ENCODE assay signal across 8 mouse cellular contexts in genomic region chr3:104675258-104675851, GRCm38 (mm10). TPM values are rescaled to one million over a fixed set of nuclear protein-coding genes. Genes with fewer than 3 reads are reported as not detected.
DNase-seq lines count a peak whose midpoint lies in the region; ATAC-seq and TF ChIP-seq lines count a peak whose summit lies in the region.

No protein-coding gene starts in this region.

- 4% methylated on average over 23 of the region's 23 CpGs for WGBS in intestine, postnatal 0 days
- 2% methylated on average over 23 of the region's 23 CpGs for whole genome bisulfite sequencing in limb, embryonic 12.5 days
- 7% methylated on average over 23 of the region's 23 CpGs for WGBS in midbrain, embryonic 14.5 days

- ATAC-seq in granulocyte monocyte progenitor cell, adult 5-6 weeks (replicated peaks; ENCODE audit: poor library complexity, severe bottlenecking): peak; percentile 53
- ATAC-seq in intestine, postnatal 0 days: peak; percentile 46
- peak; percentile 74 for ATAC-seq in limb, embryonic 12.5 days (ENCODE audit: insufficient number of reproducible peaks, insufficient read depth, low FRiP score, low TSS enrichment, low read depth)
- peak; percentile 86 for ATAC-seq in midbrain, embryonic 14.5 days (ENCODE audit: low FRiP score, low TSS enrichment)

- peak; percentile 80 for DNase-seq in layer of hippocampus, adult 11-12 months (ENCODE audit: low spot score)
- DNase-seq in layer of hippocampus, adult 9-10 months (ENCODE audit: low spot score): no peak
- DNase-seq in embryo, embryonic 11.5 days (ENCODE audit: low read depth, low spot score): peak; percentile 54
- DNase-seq in midbrain, embryonic 14.5 days: peak; percentile 87
- peak; percentile 65 for DNase-seq in spleen, adult 12 weeks (ENCODE audit: low spot score)

- H3K9ac ChIP-seq in intestine, postnatal 0 days (ENCODE audit: low read depth, low read length): no peak overlapping the region
- H3K9ac ChIP-seq in limb, embryonic 12.5 days (replicated peaks): peak overlapping the region; percentile 52
- peak overlapping the region; percentile 34 for H3K9ac ChIP-seq in midbrain, embryonic 14.5 days (replicated peaks; ENCODE audit: low read length)

- no peaks in the 10 kb centered on the region for H3K36me3 ChIP-seq in intestine, postnatal 0 days (ENCODE audit: control insufficient read depth, insufficient read depth)
- H3K36me3 ChIP-seq in limb, embryonic 12.5 days: no peaks in the 10 kb centered on the region
- H3K36me3 ChIP-seq in midbrain, embryonic 14.5 days (ENCODE audit: control insufficient read depth, insufficient read depth, low read length): no peaks in the 10 kb centered on the region

- no peaks in the 10 kb centered on the region for H3K27me3 ChIP-seq in intestine, postnatal 0 days (replicated peaks; ENCODE audit: control insufficient read depth, insufficient read depth, low read length)
- H3K27me3 ChIP-seq in limb, embryonic 12.5 days: no peaks in the 10 kb centered on the region
- no peaks in the 10 kb centered on the region for H3K27me3 ChIP-seq in midbrain, embryonic 14.5 days (ENCODE audit: control insufficient read depth, insufficient read depth, low read length)

- peak overlapping the region; percentile 26 for H3K4me3 ChIP-seq in intestine, postnatal 0 days (ENCODE audit: low read depth, low read length)
- H3K4me3 ChIP-seq in limb, embryonic 12.5 days (replicated peaks): peak overlapping the region; percentile 41
- peak overlapping the region; percentile 26 for H3K4me3 ChIP-seq in midbrain, embryonic 14.5 days (replicated peaks; ENCODE audit: low read depth, low read length)

- H3K9me3 ChIP-seq in intestine, postnatal 0 days (ENCODE audit: control insufficient read depth): no peaks in the 10 kb centered on the region
- 0 out of 2 replicates have a peak, but pooled peaks cover 4% of the 10 kb centered on the region for H3K9me3 ChIP-seq in limb, embryonic 12.5 days
- H3K9me3 ChIP-seq in midbrain, embryonic 14.5 days (ENCODE audit: control insufficient read depth, low read length): no peaks in the 10 kb centered on the region

- H3K27ac ChIP-seq in intestine, postnatal 0 days (ENCODE audit: low read depth, low read length): peak overlapping the region; percentile 86; the same call in 1 of the 2 replicates
- no peak overlapping the region; the same call in 1 of the 2 replicates for H3K27ac ChIP-seq in limb, embryonic 12.5 days
- H3K27ac ChIP-seq in midbrain, embryonic 14.5 days (replicated peaks; ENCODE audit: low read depth, low read length): no peak overlapping the region

- peaks cover 10% of the 10 kb centered on the region for H3K4me1 ChIP-seq in intestine, postnatal 0 days (replicated peaks; ENCODE audit: control insufficient read depth, insufficient read depth, low read length)
- H3K4me1 ChIP-seq in limb, embryonic 12.5 days (replicated peaks): peaks cover 34% of the 10 kb centered on the region
- H3K4me1 ChIP-seq in midbrain, embryonic 14.5 days (ENCODE audit: control insufficient read depth, insufficient read depth, low read length): peaks cover 5% of the 10 kb centered on the region

- peak overlapping the region; percentile 72 for H3K4me2 ChIP-seq in intestine, postnatal 0 days (replicated peaks; ENCODE audit: low read depth)
- H3K4me2 ChIP-seq in limb, embryonic 12.5 days: peak overlapping the region; percentile 73
- H3K4me2 ChIP-seq in midbrain, embryonic 14.5 days (ENCODE audit: low read length): peak overlapping the region; percentile 54

- peak; percentile 98 for TF ChIP-seq CTCF in intestine, postnatal 0 days (IDR thresholded peaks at IDR 0.05; ENCODE audit: low read depth)

RNA-seq across cellular contexts. Expression of gene Slc16a1, which starts 36.9 kb away (rescaled TPM):
- 36.4 and 42.5 TPM in 2 replicates for total RNA-seq in granulocyte monocyte progenitor cell, adult 5-6 weeks (2014; fragmentation: Nextera tagmentation)
- total RNA-seq in granulocyte monocyte progenitor cell, adult 5-6 weeks (2017): 85.3 and 88.6 TPM in 2 replicates
- 36.6 and 36.7 TPM in 2 replicates for polyA plus RNA-seq in intestine, postnatal 0 days (2015; fragmentation: Nextera tagmentation; extraction: Ambion mirVana)
- polyA plus RNA-seq in limb, embryonic 12.5 days (2016; fragmentation: Nextera tagmentation; extraction: Ambion mirVana): 44.6 and 45.3 TPM in 2 replicates
- 7.4 and 8.9 TPM in 2 replicates for polyA plus RNA-seq in midbrain, embryonic 14.5 days (2014; fragmentation: Nextera tagmentation; extraction: Ambion mirVana)
